Mouse (Mus musculus): Measurements from ENCODE around the gene Cenpx.
"Not testable (repeated sequence)": the region's sequence is repeated elsewhere in the genome, so short reads cannot be mapped to it uniquely, and the experiment has no call there.

Gene Cenpx

GRCm38 (mm10) chr11:120713580-120714518 is at the start of gene Cenpx, which contains the start of gene Lrrc45:
Gene Cenpx (minus strand): TSS chr11:120713738.
Gene Lrrc45 (plus strand): TSS chr11:120713925.
- in situ Hi-C loops (cut with MboI; ENCODE audit: low pct_unique_long_range_greater_than_20kb in 1 of 2, low sequenced_read_pairs in 2 of 2, unreplicated experiment in 1 of 2), result no loop called here

- in situ Hi-C loops (cut with MboI; ENCODE audit: low pct_unique_long_range_greater_than_20kb in 1 of 2, low sequenced_read_pairs in 2 of 2, unreplicated experiment in 1 of 2), result not testable (repeated sequence)
Measured at GRCm38 (mm10) chr11:120762672-120763041, 49.1 kb upstream of the Cenpx start, which contains the start of gene Hmga1b. Gene Hmga1b (plus strand): TSS chr11:120762794.

- in situ Hi-C loops (cut with MboI; ENCODE audit: low pct_unique_long_range_greater_than_20kb in 1 of 2, low sequenced_read_pairs in 2 of 2, unreplicated experiment in 1 of 2), result no loop called here
Measured at GRCm38 (mm10) chr11:120761811-120762671, 48.5 kb upstream of the Cenpx start.

GRCm38 (mm10) chr11:120760236-120760635 is 46.7 kb upstream of the Cenpx start:
- in situ Hi-C loops (cut with MboI; ENCODE audit: low pct_unique_long_range_greater_than_20kb in 1 of 2, low sequenced_read_pairs in 2 of 2, unreplicated experiment in 1 of 2), result no loop called here

GRCm38 (mm10) chr11:120751606-120752005 is 38.1 kb upstream of the Cenpx start:
- in situ Hi-C loops (cut with MboI; ENCODE audit: low pct_unique_long_range_greater_than_20kb in 1 of 2, low sequenced_read_pairs in 2 of 2, unreplicated experiment in 1 of 2), result no loop called here

- in situ Hi-C loops (cut with MboI; ENCODE audit: low pct_unique_long_range_greater_than_20kb in 1 of 2, low sequenced_read_pairs in 2 of 2, unreplicated experiment in 1 of 2), result no loop called here
Measured at GRCm38 (mm10) chr11:120749430-120749829, 35.9 kb upstream of the Cenpx start.

GRCm38 (mm10) chr11:120747974-120748373 is 34.4 kb upstream of the Cenpx start:
- in situ Hi-C loops (cut with MboI; ENCODE audit: low pct_unique_long_range_greater_than_20kb in 1 of 2, low sequenced_read_pairs in 2 of 2, unreplicated experiment in 1 of 2), result no loop called here

- in situ Hi-C loops (cut with MboI; ENCODE audit: low pct_unique_long_range_greater_than_20kb in 1 of 2, low sequenced_read_pairs in 2 of 2, unreplicated experiment in 1 of 2), result no loop called here
Measured at GRCm38 (mm10) chr11:120744121-120744701, 30.7 kb upstream of the Cenpx start.

- in situ Hi-C loops (cut with MboI; ENCODE audit: low pct_unique_long_range_greater_than_20kb in 1 of 2, low sequenced_read_pairs in 2 of 2, unreplicated experiment in 1 of 2), result no loop called here
Measured at GRCm38 (mm10) chr11:120740981-120741380, 27.4 kb upstream of the Cenpx start.

GRCm38 (mm10) chr11:120736424-120736823 is 22.9 kb upstream of the Cenpx start:
- in situ Hi-C loops (cut with MboI; ENCODE audit: low pct_unique_long_range_greater_than_20kb in 1 of 2, low sequenced_read_pairs in 2 of 2, unreplicated experiment in 1 of 2), result no loop called here

- in situ Hi-C loops (cut with MboI; ENCODE audit: low pct_unique_long_range_greater_than_20kb in 1 of 2, low sequenced_read_pairs in 2 of 2, unreplicated experiment in 1 of 2), result no loop called here
Measured at GRCm38 (mm10) chr11:120733521-120733920, 20.0 kb upstream of the Cenpx start.

- in situ Hi-C loops (cut with MboI; ENCODE audit: low pct_unique_long_range_greater_than_20kb in 1 of 2, low sequenced_read_pairs in 2 of 2, unreplicated experiment in 1 of 2), result no loop called here
Measured at GRCm38 (mm10) chr11:120731858-120732680, 18.5 kb upstream of the Cenpx start, which contains the start of gene Cbr2. Gene Cbr2 (minus strand): TSS chr11:120732114.

GRCm38 (mm10) chr11:120731395-120731794 is 17.9 kb upstream of the Cenpx start:
- in situ Hi-C loops (cut with MboI; ENCODE audit: low pct_unique_long_range_greater_than_20kb in 1 of 2, low sequenced_read_pairs in 2 of 2, unreplicated experiment in 1 of 2), result no loop called here

- in situ Hi-C loops (cut with MboI; ENCODE audit: low pct_unique_long_range_greater_than_20kb in 1 of 2, low sequenced_read_pairs in 2 of 2, unreplicated experiment in 1 of 2), result no loop called here
Measured at GRCm38 (mm10) chr11:120730331-120730870, 16.9 kb upstream of the Cenpx start.

- in situ Hi-C loops (cut with MboI; ENCODE audit: low pct_unique_long_range_greater_than_20kb in 1 of 2, low sequenced_read_pairs in 2 of 2, unreplicated experiment in 1 of 2), result loop anchor here (5.0 to 10.0 kb wide), 4 partner anchors 38 to 305 kb away; partner anchors contain the start of gene Cd7 (in 1 of the 2)
Measured at GRCm38 (mm10) chr11:120729432-120730050, 16.0 kb upstream of the Cenpx start.

GRCm38 (mm10) chr11:120728530-120729240 is 15.1 kb upstream of the Cenpx start:
- in situ Hi-C loops (cut with MboI; ENCODE audit: low pct_unique_long_range_greater_than_20kb in 1 of 2, low sequenced_read_pairs in 2 of 2, unreplicated experiment in 1 of 2), result loop anchor here (5.0 to 10.0 kb wide), 4 partner anchors 39 to 306 kb away; partner anchors contain the start of gene Cd7 (in 1 of the 2)
